Mouse (Mus musculus) embryonic facial prominence, embryonic 11.5 days (tissue): ENCODE measurements at regions not wholly inside any gene's neighbourhood (a gene's known extent, or its start where the extent isn't known, plus 50 kb on each side); places are given as distances from the start of the nearest gene placed in this dataset.

Experiments
- ATAC-seq: fragments of 200-750 bp; cut with Nextera tagmentation; replicated peaks from 2 replicates; pipeline ENCODE4 v1.8.0; 2017; ENCODE audit warnings: low read depth; ENCODE audit not compliant: insufficient number of reproducible peaks, low FRiP score, low TSS enrichment
- DNase-seq: peaks from one replicate; pipeline ENCODE4 v3.0.0-alpha.2; 2015; ENCODE audit warnings: low spot score
- H3K27ac ChIP-seq: fragments of 300-500 bp; sonication (generic); replicated peaks from 2 replicates; pipeline ENCODE4 v1.5.1; 2014; ENCODE audit warnings: mild to moderate bottlenecking, low read depth, low read length, control low read depth
- H3K27me3 ChIP-seq: fragments of 300-500 bp; sonication (generic); 2 replicates; pipeline ENCODE4 v1.6.1; 2014; ENCODE audit warnings: mild to moderate bottlenecking, low read length, moderate library complexity, mixed read lengths; ENCODE audit not compliant: control insufficient read depth, insufficient read depth
- H3K36me3 ChIP-seq: fragments of 300-500 bp; sonication (generic); replicated peaks from 2 replicates; pipeline ENCODE4 v1.6.1; 2014; ENCODE audit warnings: low read depth, mild to moderate bottlenecking, low read length, moderate library complexity, mixed read lengths; ENCODE audit not compliant: control insufficient read depth, insufficient read depth
- H3K4me1 ChIP-seq: fragments of 300-500 bp; sonication (generic); 2 replicates; pipeline ENCODE4 v1.6.1; 2014; ENCODE audit warnings: low read length, mixed read lengths; ENCODE audit not compliant: control insufficient read depth, insufficient read depth
- H3K4me2 ChIP-seq: fragments of 300-500 bp; sonication (generic); 2 replicates; pipeline ENCODE4 v1.6.1; 2014; ENCODE audit warnings: low read depth, mild to moderate bottlenecking, control low read depth, low read length, moderate library complexity
- H3K4me3 ChIP-seq: fragments of 300-500 bp; sonication (generic); 2 replicates; pipeline ENCODE4 v1.5.1; 2014; ENCODE audit warnings: low read depth, low read length, control low read depth
- H3K9ac ChIP-seq: fragments of 300-500 bp; sonication (generic); replicated peaks from 2 replicates; pipeline ENCODE4 v1.6.1; 2014; ENCODE audit warnings: mild to moderate bottlenecking, control low read depth, low read length
- H3K9me3 ChIP-seq: fragments of 300-500 bp; sonication (generic); replicated peaks from 2 replicates; pipeline ENCODE4 v1.6.1; 2016; ENCODE audit warnings: mild to moderate bottlenecking, low read length, inconsistent platforms, mixed read lengths; ENCODE audit not compliant: control insufficient read depth
- WGBS: fragments of 180-500 bp; shearing (Covaris S2); extraction: QIAGEN DNeasy Blood & Tissue Kit; methylation state at CpG from one replicate; pipeline ENCODE4 v1.1.7; 2014; 5-methylcytosine and 5-hydroxymethylcytosine counted together

- WGBS: 84% methylated on average over 4 of the region's 4 CpGs
- DNase-seq: no peak
- Histone ChIP-seq H3K9ac (no peak overlapping the region), H3K4me1 (no peaks in the 10 kb centered on the region), H3K27me3 (no peaks in the 10 kb centered on the region), H3K9me3 (no peaks in the 10 kb centered on the region), H3K4me3 (no peak overlapping the region), H3K27ac (no peak overlapping the region), H3K36me3 (no peaks in the 10 kb centered on the region), H3K4me2 (no peak overlapping the region)
- no peak for ATAC-seq
Observed at GRCm38 (mm10) chr17:51683318-51683717, 149.8 kb downstream of the Satb1 start.

GRCm38 (mm10) chr17:51682368-51682767, 150.7 kb downstream of the Satb1 start:
- H3K9me3 ChIP-seq: no peaks in the 10 kb centered on the region
- ATAC-seq (no peak), DNase-seq (no peak)
- no peak overlapping the region for H3K9ac ChIP-seq
- no peaks in the 10 kb centered on the region for H3K4me1 ChIP-seq
- H3K4me3 ChIP-seq: no peak overlapping the region
- no peaks in the 10 kb centered on the region for H3K36me3 ChIP-seq
- H3K27me3 ChIP-seq: no peaks in the 10 kb centered on the region
- H3K27ac ChIP-seq: no peak overlapping the region
- H3K4me2 ChIP-seq: no peak overlapping the region
- 82% methylated on average over 3 of the region's 3 CpGs for WGBS

GRCm38 (mm10) chr17:51677451-51677850, 155.6 kb downstream of the Satb1 start:
- Histone ChIP-seq H3K9me3 (no peaks in the 10 kb centered on the region), H3K4me2 (no peak overlapping the region), H3K4me3 (no peak overlapping the region), H3K4me1 (no peaks in the 10 kb centered on the region), H3K36me3 (no peaks in the 10 kb centered on the region), H3K27me3 (no peaks in the 10 kb centered on the region), H3K9ac (no peak overlapping the region), H3K27ac (no peak overlapping the region)
- no peak for ATAC-seq
- WGBS: 96% methylated on average over 8 of the region's 8 CpGs
- no peak for DNase-seq

GRCm38 (mm10) chr17:51658408-51658807, 174.7 kb downstream of the Satb1 start:
- no peak overlapping the region for H3K9ac ChIP-seq
- no peaks in the 10 kb centered on the region for H3K27me3 ChIP-seq
- DNase-seq (no peak), ATAC-seq (no peak)
- H3K36me3 ChIP-seq: no peaks in the 10 kb centered on the region
- no peaks in the 10 kb centered on the region for H3K9me3 ChIP-seq
- no peak overlapping the region for H3K27ac ChIP-seq
- H3K4me1 ChIP-seq: no peaks in the 10 kb centered on the region
- no peak overlapping the region for H3K4me2 ChIP-seq
- H3K4me3 ChIP-seq: no peak overlapping the region
- WGBS: 80% methylated on average over 4 of the region's 4 CpGs

GRCm38 (mm10) chr17:51653881-51654280, 179.2 kb downstream of the Satb1 start:
- DNase-seq: no peak
- H3K27me3 ChIP-seq: no peaks in the 10 kb centered on the region
- H3K36me3 ChIP-seq: no peaks in the 10 kb centered on the region
- no peak overlapping the region for H3K4me3 ChIP-seq
- ATAC-seq: no peak
- WGBS: 80% methylated on average over 3 of the region's 3 CpGs
- H3K9me3 ChIP-seq: no peaks in the 10 kb centered on the region
- H3K9ac ChIP-seq: no peak overlapping the region
- no peak overlapping the region for H3K27ac ChIP-seq
- H3K4me2 ChIP-seq: no peak overlapping the region
- H3K4me1 ChIP-seq: no peaks in the 10 kb centered on the region

GRCm38 (mm10) chr17:51651880-51652279, 181.2 kb downstream of the Satb1 start:
- WGBS: 86% methylated on average over 2 of the region's 2 CpGs
- Histone ChIP-seq H3K4me3 (no peak overlapping the region), H3K27ac (no peak overlapping the region), H3K9me3 (no peaks in the 10 kb centered on the region), H3K27me3 (no peaks in the 10 kb centered on the region), H3K9ac (no peak overlapping the region), H3K4me2 (no peak overlapping the region), H3K36me3 (no peaks in the 10 kb centered on the region), H3K4me1 (no peaks in the 10 kb centered on the region)
- DNase-seq (no peak), ATAC-seq (no peak)

- no peak for DNase-seq
- no peaks in the 10 kb centered on the region for H3K9me3 ChIP-seq
- no peaks in the 10 kb centered on the region for H3K36me3 ChIP-seq
- no peak overlapping the region for H3K9ac ChIP-seq
- ATAC-seq: no peak
- H3K4me1 ChIP-seq: no peaks in the 10 kb centered on the region
- no peak overlapping the region for H3K4me2 ChIP-seq
- H3K27me3 ChIP-seq: no peaks in the 10 kb centered on the region
- no peak overlapping the region for H3K27ac ChIP-seq
- 81% methylated on average over 12 of the region's 12 CpGs for WGBS
- H3K4me3 ChIP-seq: no peak overlapping the region
Observed at GRCm38 (mm10) chr17:51649213-51649815, 183.8 kb downstream of the Satb1 start.

GRCm38 (mm10) chr17:51646416-51646815, 186.7 kb downstream of the Satb1 start:
- Histone ChIP-seq H3K27ac (no peak overlapping the region), H3K9ac (no peak overlapping the region), H3K4me3 (no peak overlapping the region), H3K9me3 (no peaks in the 10 kb centered on the region), H3K4me2 (no peak overlapping the region), H3K36me3 (no peaks in the 10 kb centered on the region), H3K27me3 (no peaks in the 10 kb centered on the region), H3K4me1 (no peaks in the 10 kb centered on the region)
- 73% methylated on average over 2 of the region's 2 CpGs for WGBS
- DNase-seq (no peak), ATAC-seq (no peak)
